Mouse (Mus musculus) retina, postnatal 7 days (tissue): ENCODE measurements around the gene Hspb9.

Experiments used
- DNase-seq: peaks from one replicate; pipeline ENCODE4 v3.0.0-alpha.2; 2012; ENCODE audit warnings: low read depth, low spot score

Gene Hspb9

GRCm38 (mm10) chr11:100759611-100760233 lies 46.1 kb downstream of the Hspb9 start, which contains the start of gene Kcnh4:
Gene Kcnh4, minus strand, starts transcription at chr11:100759942.
- DNase-seq, result peak; percentile 28

GRCm38 (mm10) chr11:100761547-100762045 lies 47.9 kb downstream of the Hspb9 start:
- peak; percentile 75 for DNase-seq

- no peak for DNase-seq
Measured at GRCm38 (mm10) chr11:100762831-100763230, 49.2 kb downstream of the Hspb9 start, which contains the start of gene Hcrt. Gene Hcrt, minus strand, starts transcription at chr11:100762931.
